Mouse (Mus musculus): ENCODE data around the gene Mark4.

DNA sequence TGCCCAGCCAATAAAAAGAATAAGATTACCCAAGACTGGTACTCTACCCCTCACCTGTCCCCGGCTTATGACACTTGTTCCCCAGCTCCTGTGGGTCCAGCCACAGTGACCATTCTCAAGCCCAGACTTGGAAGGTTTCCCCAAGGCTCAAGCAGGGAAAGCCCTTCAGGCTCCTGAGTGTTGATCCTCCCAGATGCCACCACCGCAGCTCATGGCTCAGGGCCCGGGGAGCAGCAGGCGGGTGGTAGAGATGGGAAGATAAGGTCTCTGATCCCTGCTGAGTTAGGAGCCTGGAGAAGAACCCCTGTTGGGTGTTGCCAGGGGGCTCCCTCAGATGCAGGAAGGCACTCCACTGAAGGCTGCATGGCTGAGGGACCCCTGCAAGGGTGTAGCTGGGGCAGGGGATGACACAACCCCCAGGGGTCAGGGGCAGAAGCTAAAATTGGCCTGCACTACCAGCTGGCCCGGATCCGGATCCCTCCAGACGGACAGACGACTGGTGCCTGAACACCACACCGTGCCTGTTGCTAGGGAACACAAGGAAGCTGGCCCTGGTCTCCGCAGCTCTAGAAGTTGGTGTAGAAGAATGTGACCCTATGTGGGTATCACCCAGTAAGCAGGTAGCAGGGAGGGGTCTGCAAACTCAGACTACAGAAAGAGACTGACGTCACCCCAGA is 2.7 kb downstream of the Mark4 start:
- TF ChIP-seq ZC3H11A (IDR thresholded peaks at IDR 0.05; ENCODE audit: borderline replicate concordance, low read depth, low read length) = no peak
- no peak for TF ChIP-seq ZNF384 (IDR thresholded peaks at IDR 0.05; ENCODE audit: low read depth, low read length)
- no peak for TF ChIP-seq CHD2 (IDR thresholded peaks at IDR 0.05; ENCODE audit: low read depth, low read length)
- TF ChIP-seq MAFK (IDR thresholded peaks at IDR 0.05; ENCODE audit: insufficient read depth, low read depth, low read length) = no peak
